Comparison of ENCODE assay signal across 10 mouse cellular contexts in the genomic region with DNA sequence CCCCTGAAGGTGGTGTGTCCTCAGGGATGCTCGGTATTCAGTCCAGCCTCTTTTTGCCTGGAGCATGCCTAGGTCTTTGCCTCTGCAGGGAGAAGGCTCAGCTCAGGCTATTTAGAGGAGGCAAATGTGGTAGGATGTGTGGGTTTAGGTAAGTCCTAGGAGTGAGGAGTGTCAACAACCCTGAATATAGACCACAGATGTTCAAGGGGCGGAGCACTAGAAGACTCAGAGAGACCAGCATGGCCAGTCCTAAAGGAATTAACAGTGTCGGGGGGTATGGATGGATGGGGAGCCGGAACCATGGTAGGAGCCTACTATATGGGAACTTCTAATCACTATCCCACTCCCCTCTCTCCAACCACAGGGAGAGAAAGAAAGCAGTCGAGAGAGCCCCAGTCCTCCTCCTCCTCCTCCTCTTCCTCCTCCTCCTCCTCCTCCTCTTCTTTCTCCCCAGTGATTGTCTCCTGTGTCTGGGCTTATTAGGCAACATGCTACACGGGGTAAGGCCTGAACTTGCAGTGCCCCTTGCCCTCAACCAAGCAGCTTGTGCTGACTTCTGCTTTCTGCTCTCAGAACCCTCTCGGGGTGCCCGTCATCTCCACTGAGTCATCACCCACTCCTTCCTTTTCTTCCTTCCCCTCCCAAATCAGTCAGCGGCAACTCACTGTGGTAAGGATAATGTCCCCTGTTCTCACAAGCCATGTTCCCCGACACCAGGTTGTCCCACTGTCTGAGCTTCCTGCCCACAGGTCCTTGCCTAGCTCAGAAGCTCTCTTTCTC.
A peak's percentile ranks its signal among the peaks of the same experiment; 100 is the strongest.
DNase-seq lines count a peak whose midpoint lies in the region; ATAC-seq and TF ChIP-seq lines count a peak whose summit lies in the region.
"Had no signal": no experiment of that assay in that cellular context is flagged by ENCODE, and none has a peak within 500 bp of the region (broad histone marks: within the 10 kb centered on the region; RNA-seq: fewer than 3 reads in every experiment).

No protein-coding gene starts in this region.

- H3K36me3 ChIP-seq in liver, embryonic 15.5 days (replicated peaks), result no peaks in the 10 kb centered on the region
- H3K36me3 ChIP-seq: embryonic facial prominence, embryonic 13.5 days had no signal

- peak overlapping the region; percentile 19; the same call in 1 of the 2 replicates for H3K4me2 ChIP-seq in liver, embryonic 15.5 days
- H3K4me2 ChIP-seq: embryonic facial prominence, embryonic 13.5 days had no signal

- no peaks in the 10 kb centered on the region for H3K27me3 ChIP-seq in liver, embryonic 15.5 days
- H3K27me3 ChIP-seq: embryonic facial prominence, embryonic 13.5 days had no signal

- peak overlapping the region; percentile 37 for H3K9ac ChIP-seq in liver, embryonic 15.5 days
- H3K9ac ChIP-seq: embryonic facial prominence, embryonic 13.5 days had no signal

- peaks cover 29% of the 10 kb centered on the region for H3K4me1 ChIP-seq in lung, adult 2 months (ENCODE audit: control insufficient read depth, insufficient read depth, low read length)
- H3K4me1 ChIP-seq in brown adipose tissue, adult 24 weeks (ENCODE audit: control insufficient read depth, insufficient read depth, insufficient read length, low read length), result peaks cover 38% of the 10 kb centered on the region
- H3K4me1 ChIP-seq in liver, embryonic 15.5 days (replicated peaks), result peaks cover 100% of the 10 kb centered on the region

- ATAC-seq in liver, embryonic 15.5 days (ENCODE audit: insufficient read depth), result no peak
- ATAC-seq in megakaryocyte-erythroid progenitor cell, adult 5-6 weeks (replicated peaks; ENCODE audit: low FRiP score, low TSS enrichment, poor library complexity, severe bottlenecking), result no peak

- 76% methylated on average over 10 of the region's 10 CpGs for WGBS in lung, adult 2 months
- 39% methylated on average over 10 of the region's 10 CpGs for WGBS in liver, embryonic 15.5 days (ENCODE audit: insufficient replicate concordance)

- no peaks in the 10 kb centered on the region for H3K9me3 ChIP-seq in liver, embryonic 15.5 days (replicated peaks)
- H3K9me3 ChIP-seq: embryonic facial prominence, embryonic 13.5 days had no signal

- TF ChIP-seq CTCF in lung, adult 2 months (IDR thresholded peaks at IDR 0.05; ENCODE audit: insufficient read depth, low read length), result no peak

- H3K4me3 ChIP-seq in lung, adult 2 months (replicated peaks; ENCODE audit: extremely low read depth, low read depth, low read length), result no peak overlapping the region
- no peak overlapping the region for H3K4me3 ChIP-seq in brown adipose tissue, adult 24 weeks (ENCODE audit: insufficient read depth, low read depth, low read length)
- H3K4me3 ChIP-seq in liver, embryonic 15.5 days (replicated peaks), result no peak overlapping the region
- H3K4me3 ChIP-seq: embryonic facial prominence, embryonic 13.5 days had no signal

- DNase-seq in lung, adult 18-20 months, result peak; percentile 45 to 67
- DNase-seq in lung, adult 2 months, result no peak
- peak; percentile 72 to 77 for DNase-seq in spleen, postnatal 36 days (ENCODE audit: low spot score in 2 of 2)
- no peak for DNase-seq in urinary bladder, postnatal 4 days (ENCODE audit: low spot score in 2 of 2)
- DNase-seq in embryo, embryonic 11 days, result no peak
- DNase-seq: right cerebral cortex, postnatal 25 days had no signal

- peak overlapping the region; percentile 68; the same call in 1 of the 2 replicates for H3K27ac ChIP-seq in brown adipose tissue, adult 24 weeks (replicated peaks; ENCODE audit: low read depth, low read length)
- peak overlapping the region; percentile 100 for H3K27ac ChIP-seq in liver, embryonic 15.5 days (replicated peaks)
- H3K27ac ChIP-seq: embryonic facial prominence, embryonic 13.5 days had no signal

- no peak for TF ChIP-seq POLR2A in lung, adult 2 months (IDR thresholded peaks at IDR 0.05; ENCODE audit: borderline replicate concordance, extremely low read depth, low read depth, low read length)

Comparison
In these comparisons a context has a peak if more than half of its experiments do, and no peak if none do; other contexts are left out.
1. DNase-seq: peak in lung, adult 18-20 months (2 of 2) and spleen, postnatal 36 days (2 of 2); none in lung, adult 2 months (single experiment), urinary bladder, postnatal 4 days (0 of 2) and embryo, embryonic 11 days (single experiment).